Mouse (Mus musculus): Measurements from ENCODE around the gene Capn15.

Gene Capn15

DNA sequence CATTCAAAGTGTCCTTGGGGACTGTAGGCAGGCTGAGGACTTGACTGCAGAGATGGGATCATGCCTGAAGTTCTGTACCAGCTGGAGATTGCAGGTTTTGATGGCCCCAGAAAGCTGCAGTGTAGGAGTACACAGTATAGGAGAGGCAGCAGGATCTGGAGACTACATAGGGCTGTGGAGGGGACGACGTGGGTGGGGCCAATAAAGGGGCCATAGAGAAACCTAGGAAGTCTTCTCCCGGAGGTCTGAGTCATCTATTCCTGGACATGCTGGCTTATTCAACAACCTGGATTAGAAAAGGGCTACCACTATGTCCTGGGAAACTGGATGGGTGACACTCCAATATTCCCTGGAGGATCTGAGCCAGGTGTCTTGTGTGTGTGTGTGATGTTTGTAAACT lies 29.9 kb downstream of the Capn15 start:
- no peak for DNase-seq (ENCODE audit: low spot score)

DNA sequence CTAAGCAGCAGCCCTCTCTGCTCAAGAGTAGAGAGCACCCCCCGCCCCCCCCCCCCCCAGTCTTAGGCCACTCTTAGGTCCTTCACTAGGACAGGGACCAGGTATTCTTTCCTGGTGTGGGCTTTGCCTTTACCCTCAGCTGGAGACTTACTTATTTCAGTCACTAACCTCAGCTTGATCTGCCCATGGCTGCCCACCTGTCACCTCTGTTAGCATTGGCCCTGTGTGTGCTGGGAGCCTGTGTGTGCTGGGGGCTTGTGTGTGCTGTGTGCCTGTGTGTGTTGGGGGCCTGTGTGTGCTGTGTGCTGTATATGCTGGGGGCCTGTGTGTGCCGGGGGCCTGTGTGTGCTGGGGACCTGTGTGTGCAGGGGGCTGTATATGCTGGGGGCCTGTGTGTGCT lies 30.9 kb downstream of the Capn15 start:
- no peak for DNase-seq (ENCODE audit: low spot score)

DNA sequence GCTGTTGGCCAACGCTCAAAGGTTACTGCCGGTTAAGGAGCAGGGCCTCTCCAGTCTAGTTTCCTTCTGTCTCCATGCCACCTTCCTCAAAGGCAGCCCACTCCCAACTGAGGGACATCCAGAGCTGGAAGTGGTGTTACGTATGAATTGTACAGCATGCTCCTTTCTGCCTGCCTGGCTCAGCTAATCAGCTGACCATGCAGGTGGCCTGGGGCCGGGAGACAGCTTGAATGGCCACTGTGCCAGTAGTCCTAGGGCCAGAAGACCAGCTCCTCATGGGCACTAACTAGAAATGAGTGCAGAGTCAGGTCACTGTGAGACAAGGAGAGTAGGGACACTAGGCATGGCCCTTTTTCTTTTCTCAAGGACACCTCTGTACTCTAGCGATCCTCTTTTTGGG lies 32.4 kb downstream of the Capn15 start:
- no peak for DNase-seq (ENCODE audit: low spot score)

DNA sequence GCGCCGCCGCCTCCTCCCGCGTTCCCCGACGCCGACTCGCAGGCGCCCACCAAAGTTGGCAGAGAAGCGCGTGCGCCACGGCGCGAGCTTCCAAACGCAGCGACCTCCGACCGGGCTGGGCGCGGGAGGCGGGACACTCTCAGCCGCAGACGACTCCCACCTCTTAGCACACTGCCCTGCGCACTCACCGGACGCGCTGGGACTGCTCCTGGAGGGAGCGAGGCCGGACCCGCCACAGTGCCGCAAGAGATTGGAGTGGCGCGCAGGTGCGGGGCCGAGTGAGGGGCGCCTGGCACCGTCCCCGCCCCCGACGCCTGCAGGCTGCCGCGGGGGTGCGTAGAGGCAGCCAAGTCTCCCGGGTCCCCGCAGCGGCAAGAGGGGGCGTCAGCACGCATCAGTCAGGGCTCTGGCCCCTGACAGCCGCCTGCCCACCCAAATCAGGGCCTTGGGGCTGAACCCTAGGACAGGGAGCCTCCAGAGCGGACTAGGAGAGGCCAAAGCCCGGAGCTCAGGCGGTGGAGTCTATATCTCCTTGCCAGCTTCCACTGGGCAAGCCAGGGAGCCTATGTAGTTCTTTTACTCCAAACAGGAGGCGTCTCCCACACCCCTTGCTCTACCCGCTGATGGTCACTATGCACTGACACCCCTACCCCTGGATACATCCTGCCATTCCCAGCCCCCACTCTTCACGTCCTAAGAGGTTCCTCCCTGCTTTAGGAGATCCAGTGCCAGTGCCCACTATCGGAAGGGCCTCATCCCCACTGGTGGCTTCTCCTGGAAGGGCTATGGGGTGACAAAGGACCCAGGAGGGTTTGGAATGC lies 33.6 kb downstream of the Capn15 start, which contains the start of gene A930017K11Rik:
Gene A930017K11Rik, minus strand, starts transcription at position 763 of the 821 bp plus-strand sequence.
- DNase-seq (ENCODE audit: low spot score): no peak

DNA sequence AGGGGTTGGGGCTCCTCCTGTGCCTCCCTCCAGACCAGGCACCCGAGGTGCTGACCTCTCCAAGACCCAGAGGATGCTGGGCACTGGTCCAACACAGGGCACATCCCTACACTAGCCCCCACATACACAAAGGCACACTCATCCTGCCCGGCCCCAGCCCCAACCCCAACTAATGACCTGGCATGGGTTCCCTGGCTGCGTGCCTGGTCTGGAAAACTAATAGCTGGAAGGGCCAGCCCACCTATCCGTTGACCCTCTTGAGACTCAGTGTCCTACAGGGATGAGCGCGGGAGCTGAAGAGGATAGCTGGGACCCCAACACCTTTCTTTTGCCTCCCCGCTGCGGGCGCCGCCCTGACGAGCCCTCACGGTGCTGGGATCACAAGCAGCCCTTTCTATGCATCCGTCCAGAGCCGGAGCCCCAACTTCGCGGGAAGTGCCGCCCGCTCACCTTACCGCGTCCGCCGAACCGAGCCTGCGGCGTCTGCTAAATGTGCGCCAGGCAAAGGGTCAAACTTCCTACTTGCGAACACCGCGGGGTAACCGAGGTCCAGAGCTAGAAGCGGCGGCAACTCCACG lies 34.3 kb downstream of the Capn15 start:
- DNase-seq (ENCODE audit: low spot score): no peak

DNA sequence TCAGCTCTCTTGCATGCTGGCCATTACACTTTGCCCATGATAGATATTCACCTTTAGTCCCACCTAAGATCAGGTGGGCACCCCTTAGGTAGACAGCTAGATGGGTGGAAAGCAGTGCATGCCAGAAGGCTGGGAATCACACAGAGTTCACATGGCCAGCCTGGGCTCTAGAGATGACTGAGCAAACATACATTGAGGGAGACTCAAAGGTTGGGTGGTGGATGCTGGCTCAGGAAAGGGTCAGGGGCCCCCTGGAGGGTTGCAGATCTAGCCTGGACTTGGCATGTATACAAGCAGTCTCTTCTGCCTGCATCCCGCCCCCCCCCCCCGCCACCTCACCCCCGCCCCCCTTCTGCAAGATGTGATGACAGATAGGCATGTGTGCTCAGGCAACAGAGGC lies 34.9 kb downstream of the Capn15 start:
- DNase-seq (ENCODE audit: low spot score): no peak

DNA sequence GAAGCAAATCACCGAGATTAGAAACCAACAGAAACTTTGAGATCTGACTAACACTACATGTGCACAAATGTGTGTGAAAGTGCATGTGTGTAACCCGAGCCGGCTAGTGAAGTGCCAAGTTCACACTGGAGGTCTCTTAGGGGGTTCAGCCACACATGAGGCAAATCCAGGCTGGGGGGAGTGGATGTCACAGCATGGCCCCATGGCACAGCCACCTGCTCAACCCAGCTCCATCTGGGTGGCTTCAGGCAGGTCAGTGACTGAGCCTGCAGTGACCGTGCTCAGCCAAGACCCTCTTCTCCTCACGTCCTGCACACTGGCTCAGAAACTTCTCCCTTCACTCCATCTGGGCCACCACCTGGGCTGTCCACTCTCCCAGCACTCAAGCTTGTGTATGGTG lies 35.6 kb downstream of the Capn15 start:
- DNase-seq (ENCODE audit: low spot score): no peak

DNA sequence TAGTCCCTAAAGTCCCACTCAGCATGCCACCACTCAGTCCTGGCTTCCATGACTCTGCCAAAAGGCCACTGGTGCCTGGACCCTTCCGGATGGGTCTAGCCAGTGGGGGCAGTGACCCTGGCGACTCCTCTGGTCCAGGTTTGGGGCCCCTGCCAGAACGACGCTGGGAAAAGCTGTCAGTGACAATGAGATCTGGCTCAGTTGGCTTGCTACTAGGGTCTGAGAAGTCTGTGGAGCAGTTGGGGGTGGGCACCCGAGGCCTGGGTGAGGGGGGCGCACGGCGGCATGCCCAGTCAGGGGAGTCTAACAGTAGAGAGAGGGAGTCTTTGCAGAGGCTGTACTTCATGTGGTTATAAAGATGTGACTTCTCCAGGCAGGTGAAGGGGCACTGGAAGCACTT lies 37.5 kb downstream of the Capn15 start:
- no peak for DNase-seq (ENCODE audit: low spot score)

DNA sequence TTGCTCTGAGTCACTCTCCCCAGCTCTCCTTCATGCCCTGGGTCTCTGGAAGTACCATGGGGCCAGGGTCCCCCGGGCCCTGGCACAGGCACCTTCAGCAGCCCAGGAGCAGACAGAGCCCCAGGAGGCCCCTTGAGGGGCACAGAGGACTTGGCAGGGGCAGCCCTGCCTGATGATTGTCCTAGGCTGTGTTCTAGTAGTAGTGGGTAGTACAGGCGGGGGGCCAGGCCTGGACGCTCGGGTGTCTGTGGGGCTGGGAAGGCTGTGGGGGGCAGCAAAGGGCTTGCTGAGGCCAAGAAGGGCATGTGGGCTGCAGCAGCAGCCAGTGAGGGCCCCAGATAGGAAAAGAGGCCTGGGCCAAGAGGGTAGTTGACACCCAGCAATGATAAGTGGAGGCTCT lies 38.0 kb downstream of the Capn15 start:
- no peak for DNase-seq (ENCODE audit: low spot score)

DNA sequence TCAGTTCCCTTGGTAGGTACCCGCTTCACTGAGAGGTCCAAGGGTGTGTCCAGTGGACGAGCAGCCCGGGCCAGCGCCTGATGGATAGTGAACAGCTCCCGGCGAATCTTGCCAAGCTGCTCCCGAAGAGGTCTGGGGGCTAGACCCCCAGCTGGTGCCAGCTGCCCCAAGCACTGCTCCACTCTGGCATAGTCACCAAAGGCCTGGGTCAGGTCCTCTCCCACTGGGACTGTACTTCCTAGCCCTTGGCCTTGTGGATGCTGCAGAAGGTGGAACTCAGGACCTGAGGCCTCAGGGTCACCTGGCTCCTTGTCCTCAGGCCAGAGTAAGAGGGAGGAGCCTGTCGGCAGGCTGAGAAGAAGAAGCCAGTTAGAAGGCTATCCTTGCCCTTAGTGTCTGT lies 38.7 kb downstream of the Capn15 start:
- no peak for DNase-seq (ENCODE audit: low spot score)

DNA sequence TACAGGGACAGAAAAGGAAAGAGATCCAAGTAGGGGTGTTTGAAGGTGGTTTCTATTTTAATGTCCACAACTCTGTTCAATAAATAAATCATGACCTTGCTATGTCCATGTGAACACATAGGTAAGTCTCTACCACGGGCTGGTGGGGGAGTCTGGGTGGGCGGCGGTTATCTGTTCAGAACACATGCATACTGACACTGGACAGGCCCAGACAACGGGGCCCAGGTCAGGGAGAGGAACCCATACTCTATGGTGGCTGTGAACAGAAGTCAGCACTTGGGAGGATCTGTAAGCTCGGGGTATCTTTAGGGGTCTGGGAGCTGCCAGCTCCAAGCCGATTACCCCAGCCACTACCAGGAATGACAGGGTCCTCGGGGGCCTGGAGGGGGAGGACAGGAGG lies 39.2 kb downstream of the Capn15 start:
- no peak for DNase-seq (ENCODE audit: low spot score)

DNA sequence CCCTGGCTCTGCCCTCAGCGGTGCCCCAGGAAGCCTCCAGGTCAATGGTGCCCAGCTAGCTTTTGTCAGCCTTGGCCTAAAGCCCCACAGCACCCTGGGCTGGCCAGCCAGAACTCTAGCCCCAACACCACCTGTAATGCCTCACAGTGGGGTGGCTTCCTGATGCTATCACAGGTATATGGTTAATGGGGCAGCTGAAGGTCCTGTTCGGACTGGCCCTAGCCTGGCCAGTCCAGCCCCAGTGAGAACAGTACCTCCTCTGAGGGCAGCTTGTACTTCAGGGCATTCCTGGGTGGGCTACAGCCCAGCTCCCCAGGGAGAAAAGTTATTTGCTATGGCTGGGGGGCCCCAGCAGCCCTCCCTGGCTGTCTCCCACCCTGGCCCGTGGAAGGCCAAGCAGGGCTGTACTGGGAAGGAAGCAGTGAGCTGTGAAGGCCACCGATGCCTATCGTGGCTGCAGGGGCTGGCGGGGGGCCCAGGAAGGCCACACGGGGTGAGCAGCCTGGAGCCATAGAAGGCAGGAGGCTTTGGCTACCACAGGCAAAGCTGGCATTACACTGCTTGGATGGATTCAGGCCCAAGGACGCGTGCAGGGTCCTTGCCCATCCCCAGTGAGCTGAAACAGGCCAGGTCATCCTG lies 40.0 kb downstream of the Capn15 start:
- no peak for DNase-seq (ENCODE audit: low spot score)

DNA sequence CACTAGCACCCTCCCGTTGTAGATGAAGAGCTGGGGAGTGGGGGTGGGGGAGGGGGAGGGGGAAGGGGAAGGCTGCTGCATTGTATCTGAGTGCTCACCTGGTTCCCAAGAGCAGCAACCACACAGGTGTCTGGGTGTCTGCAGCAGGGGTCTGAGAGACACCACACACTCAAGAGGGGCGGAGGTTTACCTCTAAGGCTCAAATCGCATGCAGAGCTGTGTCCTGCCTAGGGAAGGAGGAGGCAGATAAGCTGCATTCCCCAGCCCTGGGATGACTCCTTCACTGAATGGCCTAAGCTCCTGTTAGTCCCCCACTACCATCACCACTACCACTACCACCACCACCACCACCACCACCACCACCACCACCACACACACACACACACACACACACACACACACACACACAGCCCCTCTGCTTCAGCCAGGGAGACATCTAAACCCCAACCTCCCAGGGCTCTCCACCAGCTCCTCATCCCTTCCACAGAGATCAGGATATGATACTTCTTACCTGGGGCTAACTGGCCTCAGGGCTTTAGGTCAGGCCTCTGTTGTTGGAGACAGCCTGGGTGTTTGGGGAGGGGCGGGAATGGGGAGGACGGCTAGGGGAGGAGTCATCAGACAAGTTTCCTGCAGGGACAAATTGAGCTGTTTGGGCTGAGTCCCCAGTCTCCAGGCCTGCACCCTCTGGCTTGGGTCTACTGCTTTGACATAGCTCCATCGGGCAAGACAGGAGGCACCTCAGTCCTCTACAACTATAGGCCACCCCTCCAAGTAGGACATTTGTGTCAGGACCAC lies 41.0 kb downstream of the Capn15 start, which contains the start of the genes Pigq and Nhlrc4:
Gene Pigq, minus strand, starts transcription at position 571 of the 798 bp plus-strand sequence.
Gene Nhlrc4, minus strand, starts transcription at position 596 of the 798 bp plus-strand sequence.
- DNase-seq (ENCODE audit: low spot score): no peak

DNA sequence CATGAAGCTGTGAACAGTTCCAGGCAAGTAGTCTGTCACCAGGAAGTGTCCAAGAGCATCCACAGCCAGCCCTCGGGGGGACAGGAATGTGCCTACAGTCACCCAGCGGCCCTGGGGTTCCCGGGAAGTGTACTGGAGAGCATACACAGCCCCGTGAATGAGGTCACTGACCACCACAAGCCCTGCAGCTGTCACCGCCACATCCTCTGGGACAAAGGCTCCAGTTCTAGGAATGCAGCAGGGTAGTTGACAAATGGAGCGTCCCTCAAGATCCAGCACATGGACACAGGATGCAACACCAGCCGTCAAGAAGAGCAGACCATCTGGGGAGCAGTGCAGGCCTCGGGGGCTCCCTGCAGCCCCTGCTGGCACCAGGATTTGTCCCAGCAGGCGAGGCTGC lies 41.8 kb downstream of the Capn15 start:
- no peak for DNase-seq (ENCODE audit: low spot score)

DNA sequence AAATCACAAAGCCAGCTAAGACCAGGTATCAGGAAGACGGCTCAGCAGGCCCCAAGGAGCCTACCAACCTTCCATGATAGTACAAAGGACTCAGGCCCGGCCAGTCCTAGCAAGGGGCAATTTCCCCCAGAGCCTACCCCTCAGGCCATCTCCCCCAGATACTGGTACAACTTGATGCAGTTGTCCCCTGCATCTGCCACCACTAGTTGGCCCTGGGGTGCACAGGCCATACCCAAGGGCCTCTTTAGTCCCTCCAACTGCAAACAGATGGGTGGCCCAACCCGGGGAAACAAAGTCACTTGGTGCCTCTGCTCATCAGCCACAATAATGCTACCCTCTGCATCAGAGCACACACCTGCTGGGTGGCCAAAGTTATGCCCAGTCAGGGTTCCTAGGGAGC lies 42.4 kb downstream of the Capn15 start:
- no peak for DNase-seq (ENCODE audit: low spot score)

DNA sequence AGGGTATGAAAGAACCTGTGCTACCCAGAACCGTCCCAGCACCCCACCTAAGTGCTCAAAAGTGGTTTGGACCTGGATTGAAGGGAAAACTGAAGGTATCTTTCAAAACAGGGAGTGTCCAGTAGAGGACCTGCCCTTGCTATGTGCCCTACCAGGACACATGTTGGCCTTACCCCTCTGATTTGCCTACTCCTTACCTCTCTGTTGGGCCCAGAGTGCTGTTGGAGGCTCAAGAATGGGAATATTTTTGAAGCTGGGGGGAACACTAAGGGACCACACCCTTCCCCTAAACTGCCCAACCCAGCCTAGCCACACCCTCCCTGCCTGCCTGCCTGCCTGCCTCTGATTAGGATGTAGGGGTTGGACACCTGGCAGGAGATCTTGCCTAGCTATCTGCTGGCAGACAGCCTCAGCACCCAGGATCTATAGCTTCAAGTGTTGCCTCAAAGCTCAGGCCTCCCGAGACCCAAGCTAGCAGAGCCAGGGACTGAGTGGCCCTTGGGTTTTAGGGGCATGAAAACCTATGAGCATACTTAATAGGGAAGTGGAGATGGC lies 42.9 kb downstream of the Capn15 start:
- no peak for DNase-seq (ENCODE audit: low spot score)

DNA sequence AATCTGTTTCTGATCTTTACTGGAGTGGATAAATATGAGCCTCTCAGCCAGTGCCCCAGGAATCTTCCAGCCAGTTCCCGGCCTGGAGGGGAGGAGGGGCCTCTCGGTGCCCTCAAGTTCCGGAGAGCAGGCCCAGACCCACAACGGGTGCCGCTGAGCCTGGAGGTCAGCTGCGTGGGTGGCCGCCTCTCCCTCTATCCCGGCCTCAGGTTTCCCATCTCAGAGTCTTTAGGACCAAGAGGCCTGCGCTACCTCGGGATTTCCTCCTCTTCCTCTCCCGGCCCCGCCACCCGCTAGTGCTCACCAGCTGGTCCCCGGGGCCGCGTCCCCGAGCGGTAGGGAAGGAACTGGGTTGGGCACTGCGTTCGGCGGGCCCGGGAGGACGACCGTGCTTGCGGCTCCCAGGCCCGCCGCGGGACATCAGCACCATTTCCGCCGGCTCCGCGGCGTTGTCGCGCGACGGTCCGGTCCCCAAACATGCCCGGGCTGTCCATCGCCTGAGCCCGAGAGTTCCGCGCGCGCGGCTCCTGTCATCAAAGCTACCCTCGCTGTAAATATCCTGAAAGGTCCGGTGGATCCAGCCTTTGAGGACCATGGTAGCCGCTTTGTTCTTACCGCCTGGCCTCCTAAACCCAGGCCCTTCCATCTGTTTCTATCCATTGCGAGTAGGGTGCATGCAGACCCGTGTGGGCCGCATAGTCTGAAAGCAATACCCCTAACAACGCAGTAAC lies 43.9 kb downstream of the Capn15 start:
- peak; percentile 76 for DNase-seq (ENCODE audit: low spot score)

DNA sequence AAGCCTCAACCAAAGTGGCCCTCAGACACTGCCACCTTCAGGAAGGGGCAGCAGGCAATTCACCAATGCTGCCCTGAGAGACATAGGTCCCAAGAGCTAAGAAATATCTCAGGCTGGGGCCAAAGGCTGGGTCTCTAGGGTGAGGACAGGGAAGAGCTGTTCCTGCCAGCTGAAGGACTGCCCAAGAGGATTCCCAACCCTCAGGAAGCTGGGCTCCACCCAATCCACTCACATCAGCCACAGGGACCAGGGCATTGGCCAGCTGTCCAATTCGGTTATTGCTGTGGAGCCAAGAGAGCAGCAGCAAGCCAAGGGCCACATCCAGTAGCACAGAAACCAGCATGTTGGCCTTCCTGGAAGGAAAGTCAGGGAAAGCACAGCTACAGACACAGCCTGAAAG lies 51.1 kb downstream of the Capn15 start:
- no peak for DNase-seq (ENCODE audit: low spot score)

DNA sequence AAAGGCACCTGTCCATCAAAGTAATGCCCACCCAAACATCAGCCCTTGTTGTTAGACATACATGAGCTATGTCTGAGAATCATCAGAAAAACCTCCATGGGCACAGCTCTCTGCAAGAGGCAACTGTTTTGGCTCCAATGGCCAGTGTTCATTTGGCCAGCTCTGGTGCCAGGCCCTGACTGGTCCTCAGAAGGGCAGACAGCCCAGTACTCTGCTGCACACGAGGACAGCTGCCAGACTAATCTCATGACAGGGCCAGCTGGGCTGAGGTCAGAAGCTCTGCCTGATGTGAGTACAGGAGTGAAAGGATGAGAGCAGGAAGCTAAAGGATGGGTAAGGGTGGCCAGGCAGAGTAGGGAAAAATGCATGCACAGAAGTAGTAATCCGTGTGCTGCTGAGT lies 60.2 kb downstream of the Capn15 start:
- DNase-seq (ENCODE audit: low spot score): no peak

DNA sequence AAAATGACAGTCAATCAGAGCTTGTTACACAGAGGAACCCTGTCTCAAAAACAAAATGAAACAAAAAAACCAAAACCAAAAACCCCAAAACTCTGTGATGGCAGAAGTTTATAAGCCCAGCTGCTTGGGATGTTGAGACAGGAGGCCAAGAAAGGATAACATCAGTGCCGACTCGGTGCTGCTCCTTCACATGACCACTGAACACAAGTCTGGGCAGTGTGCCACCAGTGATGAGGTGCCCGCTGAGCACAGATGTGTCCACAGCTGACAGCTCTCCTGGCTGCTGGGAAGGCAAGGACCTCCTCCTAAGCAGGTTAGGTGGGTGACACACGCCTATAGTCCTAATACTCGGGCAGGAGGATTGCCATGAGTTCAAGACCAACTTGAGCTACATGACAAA lies 63.5 kb downstream of the Capn15 start:
- DNase-seq (ENCODE audit: low spot score): no peak
